Mouse (Mus musculus) large intestine, adult 2 months (tissue): ENCODE measurements at regions not wholly inside any gene's neighbourhood (a gene's known extent, or its start where the extent isn't known, plus 50 kb on each side); places are given as distances from the start of the nearest gene placed in this dataset.

Experiments used
- DNase-seq: peaks from one replicate; pipeline ENCODE4 v3.0.0-alpha.2; 2012; ENCODE audit warnings: low read depth, low spot score
- WGBS: fragments of 180-500 bp; shearing (Covaris S2); methylation state at CpG from one replicate; pipeline ENCODE4 v1.1.7; 2018; 5-methylcytosine and 5-hydroxymethylcytosine counted together

GRCm38 (mm10) chr7:83126196-83126595 lies 259.1 kb downstream of the Mex3b start:
- 62% methylated on average over 4 of the region's 4 CpGs for WGBS

GRCm38 (mm10) chr7:83140216-83140615 lies 273.1 kb downstream of the Mex3b start:
- WGBS: 60% methylated on average over 4 of the region's 4 CpGs
- DNase-seq: no peak

More at GRCm38 (mm10) chr7:83126196-83126595, 259.1 kb downstream of the Mex3b start:
- no peak for DNase-seq

- no peak for DNase-seq
- WGBS: 68% methylated on average over 3 of the region's 3 CpGs
Measured at GRCm38 (mm10) chr7:83140658-83141057, 273.5 kb downstream of the Mex3b start.

- WGBS: 75% methylated on average over 5 of the region's 5 CpGs
- no peak for DNase-seq
Measured at GRCm38 (mm10) chr7:83144018-83144417, 276.9 kb downstream of the Mex3b start.

GRCm38 (mm10) chr7:83145551-83145950 lies 278.4 kb downstream of the Mex3b start:
- no peak for DNase-seq
- WGBS: 89% methylated on average over 5 of the region's 5 CpGs

- 76% methylated on average over 2 of the region's 2 CpGs for WGBS
- DNase-seq: no peak
Measured at GRCm38 (mm10) chr7:83161226-83161625, 294.1 kb downstream of the Mex3b start.

GRCm38 (mm10) chr7:83162868-83163267 lies 295.7 kb downstream of the Mex3b start:
- 83% methylated on average over 3 of the region's 3 CpGs for WGBS
- DNase-seq: no peak

- no peak for DNase-seq
- 88% methylated on average over 1 of the region's 1 CpGs for WGBS
Measured at GRCm38 (mm10) chr7:83179403-83179802, 312.3 kb downstream of the Mex3b start.

GRCm38 (mm10) chr7:83186341-83186740 lies 319.2 kb downstream of the Mex3b start:
- 88% methylated on average over 9 of the region's 9 CpGs for WGBS
- DNase-seq: no peak

GRCm38 (mm10) chr7:83195896-83196537 lies 328.9 kb downstream of the Mex3b start:
- WGBS: 28% methylated on average over 12 of the region's 12 CpGs
- DNase-seq: peak; percentile 48

- DNase-seq: no peak
- WGBS: 24% methylated on average over 2 of the region's 2 CpGs
Measured at GRCm38 (mm10) chr7:83197490-83197889, 330.4 kb downstream of the Mex3b start.

- DNase-seq: no peak
- 71% methylated on average over 7 of the region's 7 CpGs for WGBS
Measured at GRCm38 (mm10) chr7:83201126-83201686, 334.1 kb downstream of the Mex3b start.

GRCm38 (mm10) chr7:83201768-83202493 lies 334.8 kb downstream of the Mex3b start:
- no peak for DNase-seq
- WGBS: 7% methylated on average over 11 of the region's 11 CpGs

GRCm38 (mm10) chr7:83203311-83204012 lies 336.3 kb downstream of the Mex3b start:
- 88% methylated on average over 10 of the region's 10 CpGs for WGBS
- DNase-seq: no peak

GRCm38 (mm10) chr7:83204013-83204365 lies 336.9 kb downstream of the Mex3b start:
- 57% methylated on average over 4 of the region's 4 CpGs for WGBS
- DNase-seq: no peak

- 77% methylated on average over 8 of the region's 8 CpGs for WGBS
- DNase-seq: no peak
Measured at GRCm38 (mm10) chr7:83204701-83205100, 337.6 kb downstream of the Mex3b start.

- 75% methylated on average over 2 of the region's 2 CpGs for WGBS
Measured at GRCm38 (mm10) chr7:83206999-83207398, 339.9 kb downstream of the Mex3b start.

GRCm38 (mm10) chr7:83211611-83212010 lies 344.5 kb downstream of the Mex3b start:
- WGBS: 71% methylated on average over 6 of the region's 6 CpGs
- DNase-seq: no peak

More at GRCm38 (mm10) chr7:83206999-83207398, 339.9 kb downstream of the Mex3b start:
- no peak for DNase-seq

- WGBS: 71% methylated on average over 3 of the region's 3 CpGs
- no peak for DNase-seq
Measured at GRCm38 (mm10) chr7:83222029-83222722, 355.0 kb downstream of the Mex3b start.
